In genomic region chr4:126689457-126689856, GRCm38 (mm10) we compare ENCODE assay signal across 19 mouse cellular contexts. TPM values are rescaled to one million over a fixed set of nuclear protein-coding genes. Genes with fewer than 3 reads are reported as not detected.
DNase-seq lines count a peak whose midpoint lies in the region; ATAC-seq lines count a peak whose summit lies in the region.
"Had no signal": no experiment of that assay in that cellular context is flagged by ENCODE, and none has a peak within 500 bp of the region (broad histone marks: within the 10 kb centered on the region; RNA-seq: fewer than 3 reads in every experiment).

No protein-coding gene starts in this region.

- H3K9ac ChIP-seq in heart, embryonic 13.5 days: no peak overlapping the region
- H3K9ac ChIP-seq in heart, embryonic 11.5 days (ENCODE audit: low read depth, low read length): no peak overlapping the region
- H3K9ac ChIP-seq: forebrain, embryonic 13.5 days; forebrain, postnatal 0 days; hindbrain, embryonic 15.5 days; kidney, embryonic 15.5 days had no signal

- H3K9me3 ChIP-seq in heart, embryonic 10.5 days: no peaks in the 10 kb centered on the region
- no peaks in the 10 kb centered on the region for H3K9me3 ChIP-seq in heart, embryonic 13.5 days
- H3K9me3 ChIP-seq in heart, embryonic 11.5 days (replicated peaks; ENCODE audit: control insufficient read depth, low read length): no peaks in the 10 kb centered on the region
- H3K9me3 ChIP-seq: embryonic facial prominence, embryonic 10.5 days; forebrain, embryonic 13.5 days; hindbrain, embryonic 15.5 days; kidney, embryonic 15.5 days had no signal

- intact Hi-C loops in heart, postnatal 10 days (cut with DNase I): no loop called here

- ATAC-seq in heart, embryonic 13.5 days (ENCODE audit: extremely low read depth, insufficient number of reproducible peaks, low FRiP score, low TSS enrichment): no peak
- ATAC-seq in heart, embryonic 11.5 days (replicated peaks; ENCODE audit: insufficient number of reproducible peaks, low FRiP score, low TSS enrichment): no peak
- ATAC-seq: forebrain, embryonic 13.5 days; forebrain, postnatal 0 days; intestine, embryonic 16.5 days had no signal

- DNase-seq in heart, adult 18-20 months: peak; percentile 17 to 38
- DNase-seq in heart, embryonic 10.5 days (ENCODE audit: low spot score): no peak
- peak; percentile 5 to 7 for DNase-seq in heart, postnatal 10 days
- no peak for DNase-seq in adrenal gland, postnatal 14 days
- DNase-seq: adrenal gland, adult 2 months; adrenal gland, postnatal 36 days; cerebellum, adult 2 months; cerebellum, postnatal 10 days; forebrain, postnatal 0 days; gastrocnemius, postnatal 14 days; kidney, adult 2 months had no signal

- H3K4me2 ChIP-seq in heart, embryonic 13.5 days: no peak overlapping the region
- no peak overlapping the region for H3K4me2 ChIP-seq in heart, embryonic 11.5 days
- H3K4me2 ChIP-seq: forebrain, embryonic 13.5 days; hindbrain, embryonic 15.5 days; kidney, embryonic 15.5 days had no signal

- H3K4me3 ChIP-seq in heart, embryonic 10.5 days: no peak overlapping the region
- H3K4me3 ChIP-seq in heart, embryonic 13.5 days: no peak overlapping the region
- H3K4me3 ChIP-seq in heart, embryonic 11.5 days (ENCODE audit: low read depth, low read length): no peak overlapping the region
- H3K4me3 ChIP-seq: embryonic facial prominence, embryonic 10.5 days; forebrain, embryonic 13.5 days; hindbrain, embryonic 15.5 days; kidney, embryonic 15.5 days had no signal

- H3K27me3 ChIP-seq in heart, embryonic 10.5 days (ENCODE audit: insufficient read depth, poor library complexity, severe bottlenecking): no peaks in the 10 kb centered on the region
- no peaks in the 10 kb centered on the region for H3K27me3 ChIP-seq in heart, embryonic 13.5 days (replicated peaks)
- no peaks in the 10 kb centered on the region for H3K27me3 ChIP-seq in heart, embryonic 11.5 days (ENCODE audit: control insufficient read depth, insufficient read depth, low read length)
- H3K27me3 ChIP-seq: forebrain, embryonic 13.5 days; hindbrain, embryonic 15.5 days; kidney, embryonic 15.5 days had no signal

- H3K27ac ChIP-seq in heart, embryonic 10.5 days: no peak overlapping the region
- peak overlapping the region; percentile 54 for H3K27ac ChIP-seq in heart, embryonic 13.5 days (replicated peaks)
- no peak overlapping the region for H3K27ac ChIP-seq in heart, embryonic 11.5 days (ENCODE audit: low read depth, low read length)
- H3K27ac ChIP-seq: embryonic facial prominence, embryonic 10.5 days; forebrain, embryonic 13.5 days; hindbrain, embryonic 15.5 days; kidney, embryonic 15.5 days had no signal

- no peaks in the 10 kb centered on the region for H3K4me1 ChIP-seq in heart, embryonic 10.5 days
- H3K4me1 ChIP-seq in heart, embryonic 13.5 days: peaks cover 8% of the 10 kb centered on the region
- no peaks in the 10 kb centered on the region for H3K4me1 ChIP-seq in heart, embryonic 11.5 days (ENCODE audit: control insufficient read depth, insufficient read depth, low read length)
- H3K4me1 ChIP-seq: embryonic facial prominence, embryonic 10.5 days; forebrain, embryonic 13.5 days; hindbrain, embryonic 15.5 days; kidney, embryonic 15.5 days had no signal

- H3K36me3 ChIP-seq in heart, embryonic 10.5 days: peaks cover 65% of the 10 kb centered on the region
- H3K36me3 ChIP-seq in heart, embryonic 13.5 days: peaks cover 72% of the 10 kb centered on the region
- H3K36me3 ChIP-seq in heart, embryonic 11.5 days (ENCODE audit: control insufficient read depth, insufficient read depth, low read length): peaks cover 26% of the 10 kb centered on the region

- 90% methylated on average over 2 of the region's 2 CpGs for whole genome bisulfite sequencing in heart, embryonic 10.5 days
- 75% methylated on average over 2 of the region's 2 CpGs for WGBS in heart, embryonic 13.5 days
- WGBS in heart, embryonic 11.5 days (ENCODE audit: insufficient replicate concordance): 90% methylated on average over 2 of the region's 2 CpGs

RNA-seq across cellular contexts. Expression of gene Psmb2, which starts 12.0 kb away (rescaled TPM):
- total RNA-seq in heart, adult 18-20 months (2021): 100 to 1,000 TPM; 123 to 131 TPM
- 483 and 538 TPM in 2 replicates for polyA plus RNA-seq in heart, embryonic 10.5 days (2016; fragmentation: Nextera tagmentation; extraction: Ambion mirVana)
- polyA plus RNA-seq in heart, embryonic 13.5 days (2015; fragmentation: Nextera tagmentation; extraction: Ambion mirVana): 372 and 437 TPM in 2 replicates
- 411 and 434 TPM in 2 replicates for polyA plus RNA-seq in heart, embryonic 11.5 days (2014; fragmentation: Nextera tagmentation; extraction: Ambion mirVana)
- total RNA-seq in heart, postnatal 10 days (2021): 100 to 1,000 TPM; 148 to 157 TPM
- 184 and 190 TPM in 2 replicates for total RNA-seq in adrenal gland, postnatal 14 days (2021)

RNA-seq across cellular contexts. Expression of gene Tfap2e, which starts 46.6 kb away (rescaled TPM):
- not detected for total RNA-seq in heart, adult 18-20 months (2021)
- polyA plus RNA-seq in heart, embryonic 10.5 days (2016; fragmentation: Nextera tagmentation; extraction: Ambion mirVana): not detected in 2 replicates
- polyA plus RNA-seq in heart, embryonic 13.5 days (2015; fragmentation: Nextera tagmentation; extraction: Ambion mirVana): not detected in 2 replicates
- polyA plus RNA-seq in heart, embryonic 11.5 days (2014; fragmentation: Nextera tagmentation; extraction: Ambion mirVana): not detected in 2 replicates
- not detected for total RNA-seq in heart, postnatal 10 days (2021)
- not detected in 2 replicates for total RNA-seq in adrenal gland, postnatal 14 days (2021)
- total RNA-seq: adrenal gland, adult 2 months; adrenal gland, postnatal 36 days; gastrocnemius, postnatal 14 days; granulocyte monocyte progenitor cell, adult 5-6 weeks had no signal
- polyA plus RNA-seq: adrenal gland, adult 2 months; cerebellum, adult 2 months; embryonic facial prominence, embryonic 10.5 days; intestine, embryonic 16.5 days; kidney, adult 2 months; kidney, embryonic 15.5 days had no signal

Comparison
In these comparisons a context has a peak if more than half of its experiments do, and no peak if none do; other contexts are left out.
1. DNase-seq: peak in heart, adult 18-20 months (2 of 2) and heart, postnatal 10 days (2 of 2); none in heart, embryonic 10.5 days (single experiment) and adrenal gland, postnatal 14 days (single experiment).